In genomic region chr8:89571816-89572215, GRCm38 (mm10) we compare ENCODE assay signal across 9 mouse cellular contexts.
A peak's percentile ranks its signal among the peaks of the same experiment; 100 is the strongest.
DNase-seq lines count a peak whose midpoint lies in the region; ATAC-seq lines count a peak whose summit lies in the region.
"Had no signal": no experiment of that assay in that cellular context is flagged by ENCODE, and none has a peak within 500 bp of the region (broad histone marks: within the 10 kb centered on the region; RNA-seq: fewer than 3 reads in every experiment).

No protein-coding gene starts in this region.

- H3K27me3 ChIP-seq in limb, embryonic 10.5 days (ENCODE audit: low read depth, poor library complexity, severe bottlenecking): peaks cover 61% of the 10 kb centered on the region
- H3K27me3 ChIP-seq in midbrain, embryonic 15.5 days (replicated peaks): peaks cover 11% of the 10 kb centered on the region; the same call in 1 of the 2 replicates

- WGBS in limb, embryonic 10.5 days: 2% methylated on average over 13 of the region's 13 CpGs
- 3% methylated on average over 13 of the region's 13 CpGs for WGBS in midbrain, embryonic 15.5 days

- H3K4me1 ChIP-seq in limb, embryonic 10.5 days: peaks cover 42% of the 10 kb centered on the region
- H3K4me1 ChIP-seq in midbrain, embryonic 15.5 days: peaks cover 4% of the 10 kb centered on the region

- H3K9ac ChIP-seq in midbrain, embryonic 15.5 days: no peak overlapping the region

- no peak overlapping the region for H3K4me2 ChIP-seq in midbrain, embryonic 15.5 days

- no peak for ATAC-seq in cerebellum, adult (ENCODE audit: insufficient number of reproducible peaks, low FRiP score, low TSS enrichment)
- ATAC-seq in midbrain, embryonic 15.5 days (replicated peaks): peak; percentile 72; the same call in 1 of the 2 replicates

- DNase-seq in cerebellum, adult 11 months: peak; percentile 3
- peak; percentile 92 for DNase-seq in embryo, embryonic 10.5 days (ENCODE audit: low spot score)
- peak; percentile 39 to 75 for DNase-seq in gastrocnemius, postnatal 4 days (ENCODE audit: low spot score in 2 of 2)
- DNase-seq in kidney, adult 9 months: peak; percentile 81
- DNase-seq in limb, embryonic 10.5 days (ENCODE audit: low spot score): peak; percentile 94
- peak; percentile 91 for DNase-seq in testis, postnatal 10 days (ENCODE audit: low spot score)

- H3K4me3 ChIP-seq in limb, embryonic 10.5 days: no peak overlapping the region
- H3K4me3 ChIP-seq in midbrain, embryonic 15.5 days: no peak overlapping the region
- H3K4me3 ChIP-seq: myocyte had no signal

- H3K9me3 ChIP-seq in limb, embryonic 10.5 days (replicated peaks): no peaks in the 10 kb centered on the region
- H3K9me3 ChIP-seq in midbrain, embryonic 15.5 days: no peaks in the 10 kb centered on the region

- no peaks in the 10 kb centered on the region for H3K36me3 ChIP-seq in limb, embryonic 10.5 days
- H3K36me3 ChIP-seq in midbrain, embryonic 15.5 days (replicated peaks): no peaks in the 10 kb centered on the region

- H3K27ac ChIP-seq in limb, embryonic 10.5 days: peak overlapping the region; percentile 75
- no peak overlapping the region for H3K27ac ChIP-seq in midbrain, embryonic 15.5 days

Comparison
In these comparisons a context has a peak if more than half of its experiments do, and no peak if none do; other contexts are left out.
1. DNase-seq: peak in every context shown above with its lines; median percentile 94 in limb, embryonic 10.5 days; 92 in embryo, embryonic 10.5 days; 91 in testis, postnatal 10 days; 81 in kidney, adult 9 months; 57 in gastrocnemius, postnatal 4 days; 3 in cerebellum, adult 11 months.